Mouse (Mus musculus): ENCODE measurements around the gene Eif4a2. TPM values are rescaled to one million over a fixed set of nuclear protein-coding genes. Genes with fewer than 3 reads are reported as not detected.
A peak's percentile ranks its signal among the peaks of the same experiment; 100 is the strongest.
"Not testable (repeated sequence)": the region's sequence is repeated elsewhere in the genome, so short reads cannot be mapped to it uniquely, and the experiment has no call there.

Eif4a2 gene
- polyA plus RNA-seq, 1 experiment from 2014 or later = 222 TPM

DNA sequence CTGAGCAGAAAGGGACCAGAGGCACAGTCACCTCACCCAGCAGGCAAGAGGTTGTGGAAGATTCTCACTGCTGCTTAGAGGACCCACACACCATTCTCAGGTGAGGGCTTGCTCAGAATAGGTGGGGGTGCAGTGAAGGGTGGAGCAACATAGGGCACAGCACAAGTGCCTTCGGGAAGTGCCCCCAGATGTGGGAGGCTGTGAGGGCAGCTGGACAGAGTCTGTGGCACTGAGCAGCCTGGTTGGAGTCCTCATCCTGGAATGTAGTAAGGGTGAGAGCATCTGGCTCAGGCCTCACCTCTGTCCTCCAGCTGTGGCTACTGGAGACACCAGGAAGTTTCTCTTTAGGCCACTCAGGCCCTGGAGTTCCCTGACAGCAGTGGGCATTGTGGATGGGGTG, 10.4 kb upstream of the Eif4a2 start:
- H3K4me3 ChIP-seq (replicated peaks); H3K27me3 ChIP-seq (replicated peaks); H3K9ac ChIP-seq; H3K9me3 ChIP-seq; H3K4me1 ChIP-seq (replicated peaks); H3K36me3 ChIP-seq; H3K4me2 ChIP-seq (replicated peaks); H3K27ac ChIP-seq; ATAC-seq: not testable (repeated sequence)
- WGBS = 71% methylated on average over 1 of the region's 1 CpGs

DNA sequence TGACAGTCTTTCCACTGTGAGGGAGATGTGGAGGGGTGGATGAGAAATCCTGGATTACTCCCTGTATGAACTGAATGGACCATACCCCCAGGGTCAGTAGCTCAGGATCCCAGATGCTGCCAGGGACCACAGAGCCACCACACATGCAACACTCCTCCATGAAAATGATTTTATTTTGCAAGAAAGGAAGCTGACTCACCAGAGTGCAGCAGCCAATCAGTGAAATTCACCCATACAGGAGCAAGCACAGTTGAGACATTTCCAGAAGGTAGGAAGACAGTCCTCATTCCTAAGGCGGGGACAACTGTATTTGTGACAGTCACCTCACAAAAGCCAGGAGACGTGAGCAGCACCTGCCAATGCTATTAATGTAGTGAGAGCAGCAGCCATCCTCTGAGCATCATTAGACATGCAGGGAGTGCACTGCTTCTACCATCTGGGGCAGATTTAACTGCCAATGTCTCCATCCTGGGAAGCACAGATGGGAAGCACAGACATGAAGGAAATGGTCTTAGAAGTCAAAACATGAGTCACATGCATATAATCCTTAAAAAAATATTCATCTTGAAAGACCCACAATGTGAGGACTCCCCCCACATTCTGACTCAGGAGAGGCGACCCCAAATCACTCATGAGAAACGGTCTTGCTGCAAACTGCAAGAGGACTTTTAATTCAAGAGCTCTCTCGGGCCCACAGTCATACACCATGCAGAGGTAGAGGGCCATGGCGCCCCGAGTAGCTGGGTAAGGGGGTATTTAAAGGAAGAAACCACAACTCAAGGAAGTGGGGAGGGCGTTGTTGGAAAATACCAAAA, 9.7 kb upstream of the Eif4a2 start:
- not testable (repeated sequence) for H3K4me1 ChIP-seq (replicated peaks); H3K27ac ChIP-seq; ATAC-seq; H3K27me3 ChIP-seq (replicated peaks); H3K9me3 ChIP-seq; H3K36me3 ChIP-seq; H3K4me2 ChIP-seq (replicated peaks); H3K4me3 ChIP-seq (replicated peaks); H3K9ac ChIP-seq
- WGBS = 87% methylated on average over 8 of the region's 8 CpGs

DNA sequence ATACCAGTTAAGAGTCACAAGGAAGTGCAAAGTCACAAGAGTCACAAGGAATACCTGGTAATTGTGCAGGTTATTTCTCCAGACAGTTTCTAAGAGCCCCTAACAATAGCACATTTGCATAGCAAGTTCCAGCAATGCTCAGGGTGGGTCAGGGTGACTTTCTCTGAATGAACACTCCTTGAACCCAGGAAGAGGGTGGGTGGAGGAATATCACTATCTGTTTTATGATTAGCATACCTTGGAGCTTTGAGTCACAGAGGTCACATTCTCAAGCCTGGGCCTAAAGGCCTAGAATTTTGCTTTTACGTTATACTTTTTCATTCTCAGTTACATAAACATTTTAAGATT, 9.2 kb upstream of the Eif4a2 start:
- not testable (repeated sequence) for H3K27ac ChIP-seq; ATAC-seq; H3K4me1 ChIP-seq (replicated peaks); H3K4me3 ChIP-seq (replicated peaks); H3K9ac ChIP-seq; H3K4me2 ChIP-seq (replicated peaks); H3K27me3 ChIP-seq (replicated peaks); H3K9me3 ChIP-seq; H3K36me3 ChIP-seq
- WGBS = 88% methylated on average over 1 of the region's 1 CpGs

DNA sequence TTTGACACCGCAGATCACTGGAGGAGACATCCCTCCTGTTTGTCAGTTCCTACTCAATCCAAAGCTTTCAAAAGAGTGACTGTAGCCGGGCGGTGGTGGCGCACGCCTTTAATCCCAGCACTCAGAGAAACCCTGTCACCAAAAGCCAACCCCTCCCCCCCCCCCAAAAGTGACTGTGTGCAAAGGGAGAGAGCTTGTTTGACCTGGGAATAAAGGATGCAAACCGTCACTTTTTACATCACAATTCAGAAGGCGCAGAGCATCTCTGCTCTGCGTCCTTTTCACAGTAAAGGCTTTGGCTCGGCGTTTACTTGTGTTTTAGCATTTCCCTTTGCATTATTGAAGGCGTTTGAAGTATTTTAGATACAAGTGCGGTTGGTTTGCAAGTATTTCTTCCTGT, 7.6 kb upstream of the Eif4a2 start:
- ATAC-seq = no peak
- peak overlapping the region; percentile 33 for H3K4me3 ChIP-seq (replicated peaks)
- H3K4me2 ChIP-seq (replicated peaks) = peak overlapping the region; percentile 72
- no peaks in the 10 kb centered on the region for H3K36me3 ChIP-seq
- 24% methylated on average over 12 of the region's 12 CpGs for WGBS
- peak overlapping the region; percentile 43 for H3K9ac ChIP-seq
- no peaks in the 10 kb centered on the region for H3K9me3 ChIP-seq
- H3K27me3 ChIP-seq (replicated peaks) = no peaks in the 10 kb centered on the region
- peaks cover 9% of the 10 kb centered on the region for H3K4me1 ChIP-seq (replicated peaks)
- no peak overlapping the region for H3K27ac ChIP-seq

DNA sequence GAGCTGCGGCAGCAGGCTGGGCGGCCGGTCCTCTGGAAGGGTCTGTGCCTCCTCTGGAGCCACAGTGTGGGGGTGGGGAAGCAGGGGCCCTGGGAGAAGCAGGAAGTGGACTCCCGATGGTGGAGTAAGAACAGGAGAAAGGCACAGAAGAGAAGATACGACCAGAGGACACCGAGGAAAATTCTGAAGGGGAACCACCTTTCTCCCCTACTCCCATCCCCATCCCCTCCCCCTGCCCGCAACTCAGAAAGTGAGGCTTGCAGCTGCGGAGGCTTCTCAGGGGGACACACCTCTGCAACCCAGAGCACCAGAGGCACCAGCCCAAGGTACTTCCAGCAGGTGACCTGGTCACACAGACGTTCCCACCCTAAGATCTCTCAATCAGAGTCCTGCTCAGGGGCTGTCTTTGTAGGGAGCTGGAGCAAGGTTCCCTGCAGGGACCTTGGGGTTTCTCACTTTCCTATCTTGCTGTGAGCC, 7.1 kb upstream of the Eif4a2 start:
- ATAC-seq = peak; percentile 73
- WGBS = 3% methylated on average over 9 of the region's 9 CpGs
- H3K4me2 ChIP-seq (replicated peaks) = peak overlapping the region; percentile 72
- H3K9me3 ChIP-seq = no peaks in the 10 kb centered on the region
- H3K27me3 ChIP-seq (replicated peaks) = no peaks in the 10 kb centered on the region
- H3K36me3 ChIP-seq = no peaks in the 10 kb centered on the region
- H3K9ac ChIP-seq = peak overlapping the region; percentile 43
- H3K27ac ChIP-seq = peak overlapping the region; percentile 20; the same call in 1 of the 2 replicates
- peak overlapping the region; percentile 33 for H3K4me3 ChIP-seq (replicated peaks)
- H3K4me1 ChIP-seq (replicated peaks) = peaks cover 9% of the 10 kb centered on the region

DNA sequence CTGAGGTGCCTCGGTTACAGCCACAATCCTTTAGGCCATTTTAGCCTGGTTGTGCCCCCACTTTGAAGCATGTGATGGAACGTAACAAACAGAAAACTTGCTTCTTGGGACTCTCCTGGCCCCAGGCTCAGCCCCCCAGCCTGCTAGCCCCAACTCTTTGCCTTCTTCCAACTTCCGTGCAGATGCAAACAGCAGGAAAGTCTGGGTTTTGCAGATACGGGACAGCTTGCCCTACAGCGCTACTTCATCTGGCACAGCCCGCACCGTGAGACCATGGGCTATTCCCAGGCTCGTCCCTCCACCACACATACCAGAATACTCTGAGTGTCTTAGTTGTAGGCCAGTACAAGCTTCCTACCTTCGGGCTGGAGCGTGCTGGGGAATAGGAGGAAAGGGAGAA, 6.6 kb upstream of the Eif4a2 start:
- Histone ChIP-seq H3K9me3 (no peaks in the 10 kb centered on the region), H3K27ac (peak overlapping the region; percentile 20; the same call in 1 of the 2 replicates), H3K27me3 (replicated peaks) (no peaks in the 10 kb centered on the region), H3K4me3 (replicated peaks) (peak overlapping the region; percentile 33), H3K36me3 (no peaks in the 10 kb centered on the region), H3K4me2 (replicated peaks) (peak overlapping the region; percentile 72), H3K4me1 (replicated peaks) (peaks cover 9% of the 10 kb centered on the region), H3K9ac (peak overlapping the region; percentile 43)
- peak; percentile 21 for ATAC-seq
- WGBS = 23% methylated on average over 10 of the region's 10 CpGs

DNA sequence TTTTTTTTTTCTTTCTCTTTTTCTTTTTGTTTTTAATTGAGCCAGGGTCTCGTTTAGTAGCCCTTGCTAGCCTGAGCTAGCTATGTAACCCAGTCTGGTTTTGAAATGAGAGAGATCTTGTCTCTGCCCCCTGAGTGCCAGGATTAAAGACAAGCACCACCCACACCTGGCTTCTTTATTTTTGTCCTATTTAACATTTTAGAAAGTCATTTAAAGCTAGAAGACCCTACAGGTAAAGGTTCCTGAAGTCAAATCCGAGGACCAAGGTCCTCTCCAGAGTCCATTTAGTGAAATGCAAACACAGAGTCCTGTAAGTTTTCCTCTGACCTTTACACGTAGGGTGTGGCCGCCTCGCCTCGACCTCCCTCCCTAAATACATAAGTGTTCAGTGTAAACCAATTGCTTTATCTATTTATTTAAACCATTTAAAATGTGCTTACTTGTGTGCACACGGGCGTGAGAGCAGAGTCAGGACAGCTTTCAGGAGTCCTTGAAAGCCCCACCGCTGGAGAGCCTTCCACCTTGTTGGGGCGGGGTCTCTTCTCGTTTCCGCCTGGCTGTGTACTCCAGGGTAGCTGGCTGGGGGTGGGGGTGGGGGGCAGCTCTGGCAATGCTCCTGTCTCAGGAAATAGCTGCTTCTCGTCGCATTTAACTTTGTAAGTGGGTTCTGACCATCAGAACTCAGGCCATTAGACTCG, 4.8 kb upstream of the Eif4a2 start:
- H3K27ac ChIP-seq = peak overlapping the region; percentile 54
- ATAC-seq = peak; percentile 29; the same call in 1 of the 2 replicates

DNA sequence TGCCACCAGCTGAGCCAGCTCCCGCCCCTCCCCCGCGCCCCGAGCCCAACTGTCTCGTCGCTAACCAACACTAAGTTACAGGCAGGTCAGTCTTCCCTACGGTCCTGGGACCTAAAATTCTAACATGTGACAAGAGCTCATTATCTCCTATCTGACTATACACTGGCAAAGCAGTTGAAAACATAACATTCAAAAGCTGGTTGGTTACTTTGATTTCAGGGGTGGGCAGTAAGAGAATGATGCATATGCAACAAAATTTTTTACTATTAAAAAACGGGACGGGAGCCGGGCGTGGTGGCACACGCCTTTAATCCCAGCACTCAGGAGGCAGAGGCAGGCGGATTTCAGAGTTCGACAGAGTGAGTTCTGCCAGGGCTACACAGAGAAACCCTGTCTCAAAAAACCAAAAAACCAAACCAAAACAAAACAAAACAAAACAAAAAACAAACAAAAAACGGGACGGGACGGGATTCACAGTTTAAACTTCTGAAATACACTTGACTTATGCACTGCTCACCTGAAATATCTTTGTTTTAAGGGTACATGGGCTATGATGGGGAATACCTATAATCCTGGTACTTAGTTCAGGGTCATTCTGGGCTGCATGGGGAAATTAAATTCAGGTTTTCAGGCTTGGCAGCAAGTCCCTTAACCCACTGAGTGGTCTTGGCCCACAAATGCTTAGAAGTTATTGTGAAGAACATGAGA, 4.1 kb upstream of the Eif4a2 start:
- peak overlapping the region; percentile 29 for H3K4me3 ChIP-seq (replicated peaks)

More for the DNA sequence above, 4.8 kb upstream of the Eif4a2 start:
- H3K27me3 ChIP-seq (replicated peaks) = no peaks in the 10 kb centered on the region
- no peaks in the 10 kb centered on the region for H3K36me3 ChIP-seq
- H3K9ac ChIP-seq = peak overlapping the region; percentile 23; the same call in 1 of the 2 replicates
- H3K4me2 ChIP-seq (replicated peaks) = peak overlapping the region; percentile 63
- peaks cover 9% of the 10 kb centered on the region for H3K4me1 ChIP-seq (replicated peaks)
- H3K4me3 ChIP-seq (replicated peaks) = peak overlapping the region; percentile 29
- 7% methylated on average over 15 of the region's 15 CpGs for WGBS
- no peaks in the 10 kb centered on the region for H3K9me3 ChIP-seq

DNA sequence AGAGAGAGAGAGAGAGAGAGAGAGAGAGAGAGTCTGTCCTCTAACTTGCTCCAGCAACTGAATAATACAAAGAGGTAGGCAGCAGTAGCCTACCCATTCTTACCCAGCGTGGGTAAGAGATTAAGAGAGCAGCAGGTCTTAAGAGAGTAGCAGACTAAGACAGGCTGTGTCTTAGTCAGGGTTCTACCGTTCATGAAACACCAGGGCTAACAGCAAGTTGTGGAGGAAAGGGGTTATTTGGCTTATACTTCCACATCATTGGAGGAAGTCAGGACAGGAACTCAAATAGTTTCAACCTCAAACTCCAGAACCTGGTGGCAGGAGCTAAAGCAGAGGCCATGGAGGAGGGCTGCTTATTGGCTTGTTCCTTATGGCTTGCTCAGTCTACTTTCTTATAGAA, 3.4 kb upstream of the Eif4a2 start:
- no peaks in the 10 kb centered on the region for H3K9me3 ChIP-seq

More for the DNA sequence above, 4.1 kb upstream of the Eif4a2 start:
- Histone ChIP-seq H3K27me3 (replicated peaks) (no peaks in the 10 kb centered on the region), H3K27ac (peak overlapping the region; percentile 54; the same call in 1 of the 2 replicates), H3K9ac (peak overlapping the region; percentile 23; the same call in 1 of the 2 replicates), H3K4me2 (replicated peaks) (peak overlapping the region; percentile 63), H3K36me3 (no peaks in the 10 kb centered on the region), H3K4me1 (replicated peaks) (peaks cover 9% of the 10 kb centered on the region), H3K9me3 (no peaks in the 10 kb centered on the region)
- ATAC-seq = no peak
- WGBS = 37% methylated on average over 17 of the region's 17 CpGs

DNA sequence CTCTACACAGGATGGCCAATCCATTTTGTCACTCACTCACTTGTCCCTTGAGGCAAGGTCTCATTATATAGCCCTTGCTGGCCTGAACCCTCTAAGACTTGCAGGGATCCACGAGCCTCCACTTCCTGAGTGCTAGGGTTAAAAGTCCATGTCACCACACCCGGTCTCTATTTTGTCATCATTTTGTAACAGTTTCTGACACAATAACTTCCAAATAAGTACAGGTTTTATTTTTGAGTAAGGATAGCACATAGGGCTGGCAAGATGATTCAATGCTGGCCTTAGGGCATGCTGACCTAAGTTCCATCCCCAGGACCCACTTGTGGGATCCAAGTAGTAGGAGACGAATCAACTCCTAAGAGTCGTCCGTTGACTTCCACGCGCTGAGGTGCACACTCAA, 1.1 kb upstream of the Eif4a2 start:
- no peak overlapping the region for H3K27ac ChIP-seq
- peaks cover 6% of the 10 kb centered on the region; the same call in 1 of the 2 replicates for H3K36me3 ChIP-seq
- H3K4me3 ChIP-seq (replicated peaks) = no peak overlapping the region
- WGBS = 71% methylated on average over 7 of the region's 7 CpGs
- no peak for ATAC-seq
- no peaks in the 10 kb centered on the region for H3K9me3 ChIP-seq
- no peak overlapping the region for H3K4me2 ChIP-seq (replicated peaks)
- peaks cover 3% of the 10 kb centered on the region; the same call in 1 of the 2 replicates for H3K4me1 ChIP-seq (replicated peaks)
- H3K9ac ChIP-seq = no peak overlapping the region
- no peaks in the 10 kb centered on the region for H3K27me3 ChIP-seq (replicated peaks)

More for the DNA sequence above, 3.4 kb upstream of the Eif4a2 start:
- no peak overlapping the region for H3K27ac ChIP-seq
- 77% methylated on average over 2 of the region's 2 CpGs for WGBS
- H3K4me3 ChIP-seq (replicated peaks) = no peak overlapping the region
- peaks cover 9% of the 10 kb centered on the region for H3K4me1 ChIP-seq (replicated peaks)
- no peak overlapping the region for H3K4me2 ChIP-seq (replicated peaks)
- no peaks in the 10 kb centered on the region for H3K27me3 ChIP-seq (replicated peaks)
- H3K9ac ChIP-seq = no peak overlapping the region
- peaks cover 2% of the 10 kb centered on the region; the same call in 1 of the 2 replicates for H3K36me3 ChIP-seq
- no peak for ATAC-seq

DNA sequence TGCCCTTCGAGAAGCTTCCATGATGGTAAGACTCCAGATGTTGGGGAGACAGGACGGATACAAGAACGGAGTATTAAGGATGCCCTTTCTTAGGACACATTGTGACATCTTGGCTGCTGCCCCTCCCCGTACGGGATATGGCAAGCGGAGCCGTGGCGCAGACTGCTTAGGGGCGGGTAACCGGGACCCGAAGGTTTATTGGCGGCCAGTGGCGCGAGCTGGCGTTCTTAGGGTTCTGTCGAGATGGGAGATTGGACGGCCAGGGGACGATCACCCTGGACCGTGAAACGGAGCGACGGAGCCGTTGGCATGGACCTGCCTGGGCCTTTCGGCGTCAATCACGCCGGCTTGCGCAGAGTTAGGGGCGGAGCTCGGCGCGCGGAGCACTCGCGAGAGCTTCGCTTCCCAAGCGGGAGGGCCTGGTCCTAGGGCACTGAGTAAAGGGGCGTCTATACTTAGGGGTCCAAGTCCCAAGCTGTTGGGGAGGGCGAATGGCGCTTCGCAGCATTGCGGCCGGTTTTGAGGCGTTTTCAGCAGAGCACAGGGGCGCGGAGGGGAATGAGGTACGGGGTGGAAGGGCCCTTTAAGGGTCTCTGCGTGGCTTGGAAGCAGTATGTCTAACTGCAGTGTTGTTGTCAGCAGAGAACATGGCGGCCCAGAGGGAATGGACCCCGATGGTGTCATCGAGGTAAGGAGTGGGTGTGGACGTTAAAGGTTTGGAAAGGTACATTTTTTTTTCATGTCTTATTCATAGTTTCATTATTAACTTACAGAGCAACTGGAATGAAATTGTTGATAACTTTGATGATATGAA, 909 bp downstream of the Eif4a2 start:
- peak overlapping the region; percentile 87 for H3K4me3 ChIP-seq (replicated peaks)
- H3K36me3 ChIP-seq = peaks cover 22% of the 10 kb centered on the region; the same call in 1 of the 2 replicates
- H3K4me1 ChIP-seq (replicated peaks) = peaks cover 8% of the 10 kb centered on the region; the same call in 1 of the 2 replicates
- peak overlapping the region; percentile 96 for H3K27ac ChIP-seq
- under 1% methylated on average over 52 of the region's 52 CpGs for WGBS
- H3K9ac ChIP-seq = peak overlapping the region; percentile 99
- peak overlapping the region; percentile 67 for H3K4me2 ChIP-seq (replicated peaks)
- H3K27me3 ChIP-seq (replicated peaks) = no peaks in the 10 kb centered on the region
- no peaks in the 10 kb centered on the region for H3K9me3 ChIP-seq
- ATAC-seq = peak; percentile 77

All from intestine, embryonic 15.5 days (tissue).